Mouse (Mus musculus) heart, adult 9 months (tissue): ENCODE results near the gene 1700016D06Rik.

Experiments
- DNase-seq, 2 experiments: peaks; one replicate each; pipeline ENCODE4 v3.0.0; 2022; ENCODE audit warnings: low spot score in 2 of 2

Gene 1700016D06Rik

GRCm38 (mm10) chr8:11635012-11635577 lies 65.8 kb downstream of the 1700016D06Rik start:
- DNase-seq, result peak; percentile 85 to 86

GRCm38 (mm10) chr8:11634331-11635011 lies 66.4 kb downstream of the 1700016D06Rik start:
- DNase-seq, result no peak

DNA sequence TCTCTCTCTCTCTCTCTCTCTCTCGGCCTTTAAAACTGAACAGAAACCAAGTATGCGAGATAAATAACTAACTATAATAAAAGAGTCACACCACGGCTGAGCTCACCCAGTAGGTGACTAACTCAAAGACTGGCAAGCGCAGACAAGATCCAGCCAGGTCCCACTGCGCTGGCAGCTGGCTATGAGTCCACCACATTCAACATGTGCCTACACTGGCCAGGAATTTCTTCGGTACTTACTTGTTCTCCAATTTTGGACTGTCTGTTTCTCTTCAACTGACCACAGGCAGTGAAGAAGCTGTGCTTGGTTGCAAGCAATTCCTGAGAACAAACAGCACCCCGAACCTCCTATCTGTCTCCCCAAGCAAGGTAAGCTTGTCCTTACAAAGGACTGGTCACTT lies 67.4 kb downstream of the 1700016D06Rik start:
- peak; percentile 7 to 39 for DNase-seq

DNA sequence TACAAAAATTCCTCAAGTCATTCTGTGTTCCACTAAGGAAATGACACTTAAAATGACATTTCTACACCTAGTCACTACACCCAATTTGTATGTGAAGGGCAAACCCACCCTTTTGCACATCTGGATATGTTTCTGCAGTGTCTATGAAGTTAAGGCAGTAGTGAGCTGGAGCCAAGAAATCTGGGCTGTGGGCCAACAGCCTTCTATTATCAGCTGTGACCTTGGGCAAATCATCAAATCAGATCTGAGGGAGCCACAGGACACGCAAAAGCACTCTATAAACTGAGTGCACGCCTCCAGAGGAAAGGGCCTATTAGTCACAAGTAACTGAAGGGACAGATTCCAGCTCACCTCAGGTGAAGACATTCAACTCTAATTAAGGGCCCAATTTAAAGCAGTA lies 68.5 kb downstream of the 1700016D06Rik start:
- peak; percentile 74 to 78 for DNase-seq

GRCm38 (mm10) chr8:11629206-11629605 lies 71.7 kb downstream of the 1700016D06Rik start:
- no peak for DNase-seq

- DNase-seq, result no peak
Measured at GRCm38 (mm10) chr8:11628506-11629132, 72.2 kb downstream of the 1700016D06Rik start.

DNA sequence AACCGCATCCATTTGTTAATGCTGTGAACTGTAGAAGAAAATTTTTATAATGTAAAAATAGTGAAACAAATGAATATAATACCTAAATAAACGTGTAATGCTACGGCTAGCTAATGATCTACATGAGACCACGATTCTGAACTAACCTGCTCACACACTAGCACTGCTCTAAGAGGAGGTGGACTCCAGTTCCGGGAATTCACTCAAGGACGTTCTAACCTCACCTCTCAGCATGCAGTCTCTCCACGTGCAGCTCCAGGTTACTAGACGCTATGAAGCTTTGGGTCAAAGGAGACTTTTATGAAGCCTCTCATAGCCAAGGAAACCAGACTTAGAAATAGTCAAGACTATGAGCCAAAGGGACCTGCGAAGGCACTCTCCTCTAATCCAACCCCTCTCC lies 73.1 kb downstream of the 1700016D06Rik start:
- no peak for DNase-seq

GRCm38 (mm10) chr8:11625084-11625483 lies 75.8 kb downstream of the 1700016D06Rik start:
- no peak for DNase-seq

DNA sequence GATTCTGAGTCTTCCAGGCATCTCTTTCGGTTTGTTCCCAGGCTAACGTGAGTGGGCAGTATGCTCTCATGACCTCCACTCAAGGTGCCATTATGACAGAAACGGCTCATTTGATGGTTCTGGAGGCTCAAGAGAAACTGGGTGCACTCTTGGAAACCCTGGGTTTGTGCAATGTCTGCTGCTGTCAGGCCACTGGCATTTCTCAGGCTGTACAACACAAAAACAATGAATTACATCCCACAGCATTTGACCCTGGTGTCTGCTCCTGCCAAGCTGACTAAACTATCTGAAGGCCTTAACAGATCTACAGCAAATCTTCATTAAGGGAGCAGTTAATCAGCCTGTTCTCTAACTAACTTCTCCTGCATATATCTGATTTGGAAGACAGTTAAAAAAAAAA lies 81.8 kb downstream of the 1700016D06Rik start:
- no peak for DNase-seq

DNA sequence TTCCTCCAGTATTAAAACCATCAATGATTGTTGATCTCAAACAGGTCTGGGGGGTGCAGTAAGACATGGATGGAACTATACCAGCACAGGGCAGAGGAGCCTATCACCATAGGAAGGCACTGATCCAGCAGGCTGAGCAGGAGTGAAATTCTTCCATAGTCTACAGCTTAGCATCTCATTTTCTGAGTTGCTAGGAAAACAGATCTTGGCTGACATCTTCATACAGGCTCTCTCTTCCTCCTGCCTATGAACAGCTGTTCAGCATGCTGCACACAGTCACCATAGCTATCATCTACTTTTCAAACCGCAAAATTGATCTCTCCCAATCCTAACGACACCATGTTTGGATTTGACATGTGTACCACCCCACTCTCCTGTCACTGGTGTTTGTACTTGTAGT lies 82.8 kb downstream of the 1700016D06Rik start:
- DNase-seq, result no peak

DNA sequence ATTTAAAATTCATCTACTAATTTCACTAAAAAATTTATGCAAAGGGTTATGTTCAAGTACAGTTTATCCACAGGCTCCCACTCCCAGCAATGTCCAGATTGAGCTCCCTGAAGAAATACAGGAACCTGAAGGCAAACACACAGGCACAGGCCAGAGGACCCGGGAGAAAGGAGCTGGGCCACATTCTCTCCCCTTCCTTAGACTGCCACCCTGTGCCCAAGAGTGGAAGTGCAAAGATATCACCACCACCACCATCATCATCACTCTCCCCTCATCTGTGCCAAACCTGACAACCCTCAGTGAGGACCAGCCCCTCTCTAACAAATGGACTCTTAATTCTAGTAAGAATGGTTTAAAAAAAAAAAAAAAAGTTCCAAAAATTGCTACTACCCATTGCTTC lies 84.6 kb downstream of the 1700016D06Rik start:
- peak in 1 of 2 experiments; percentile 6 for DNase-seq

DNA sequence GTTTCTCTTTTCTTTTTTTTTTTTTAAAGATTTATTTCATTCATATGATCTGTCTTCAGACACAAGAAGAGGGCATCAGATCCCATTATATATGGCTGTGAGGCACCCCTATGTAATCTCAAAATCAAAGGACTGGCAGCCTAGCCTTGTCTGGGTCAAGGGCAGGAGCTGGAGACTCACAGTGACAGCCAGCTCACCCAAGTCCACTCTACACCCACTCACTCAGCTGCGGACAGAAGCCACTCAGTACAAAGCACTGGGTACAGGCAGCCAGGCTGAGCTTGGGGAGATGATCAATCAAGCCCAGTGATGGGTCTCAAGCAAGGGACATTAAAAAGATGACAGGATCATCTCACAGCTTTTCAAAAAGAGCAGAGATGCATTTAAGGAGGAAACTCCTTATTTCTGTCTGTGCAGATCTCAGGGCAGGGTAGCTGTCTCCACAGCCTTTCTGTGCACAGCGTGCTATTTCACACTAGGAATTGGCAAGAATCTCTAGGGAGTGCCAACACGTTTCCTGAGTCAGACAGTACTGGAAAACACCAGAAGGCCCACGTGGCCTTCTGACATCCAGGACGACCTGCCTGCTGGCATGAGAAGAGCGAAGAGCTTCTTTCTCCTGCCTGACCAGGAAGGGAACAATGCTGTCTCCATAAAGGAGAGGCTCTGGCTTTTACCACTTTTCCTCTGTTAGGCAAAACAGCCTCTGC lies 86.6 kb downstream of the 1700016D06Rik start:
- peak in 1 of 2 experiments; percentile 30 for DNase-seq

GRCm38 (mm10) chr8:11608848-11609247 lies 92.0 kb downstream of the 1700016D06Rik start:
- no peak for DNase-seq
